Mouse (Mus musculus) right cerebral cortex, adult 2 months (tissue): ENCODE data around the gene Mfsd13b.
"Not testable (repeated sequence)": the region's sequence is repeated elsewhere in the genome, so short reads cannot be mapped to it uniquely, and the experiment has no call there.

Experiments
- DNase-seq, 2 experiments: peaks; one replicate each; pipeline ENCODE4 v3.0.0; 2021 to 2022; ENCODE audit warnings: low spot score in 2 of 2

Mfsd13b gene

DNA sequence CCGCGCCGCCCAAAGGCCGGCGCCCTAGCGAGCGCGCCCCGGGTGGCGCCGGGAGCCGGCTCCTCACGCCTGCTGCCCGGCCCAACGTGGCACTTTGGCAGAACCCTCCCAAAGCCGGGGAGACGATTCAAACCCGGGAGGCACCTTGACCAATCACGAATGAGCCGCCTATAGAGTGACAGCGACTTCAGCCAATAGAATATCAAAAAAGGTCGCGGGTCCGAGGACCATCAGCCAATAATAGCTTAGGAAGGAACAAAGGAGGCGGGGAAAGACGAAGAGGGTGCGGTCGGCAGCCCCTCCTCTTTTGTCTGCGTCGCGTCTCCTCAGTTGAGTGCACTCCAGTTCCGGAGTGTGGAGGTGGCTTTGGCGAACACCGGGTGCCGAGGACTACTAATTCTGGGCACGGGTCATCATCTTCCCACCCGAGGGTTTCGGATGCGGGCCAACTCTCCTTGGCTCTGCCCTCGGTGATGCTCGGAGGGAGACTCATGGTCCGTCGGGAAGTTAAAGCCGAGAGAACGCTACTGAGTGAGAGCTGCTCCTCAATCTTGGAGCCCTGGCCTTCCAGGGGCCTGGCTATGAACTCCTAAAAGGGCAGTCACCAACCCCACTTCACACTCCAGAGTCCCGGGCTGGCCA is at the start of gene Mfsd13b, which contains the start of gene Cdr2:
TSS of gene Mfsd13b (plus strand) at position 310 of the 642 bp plus-strand sequence.
TSS of gene Cdr2 (minus strand) at position 113 of the 642 bp plus-strand sequence.
- peak; percentile 97 to 98 for DNase-seq

DNA sequence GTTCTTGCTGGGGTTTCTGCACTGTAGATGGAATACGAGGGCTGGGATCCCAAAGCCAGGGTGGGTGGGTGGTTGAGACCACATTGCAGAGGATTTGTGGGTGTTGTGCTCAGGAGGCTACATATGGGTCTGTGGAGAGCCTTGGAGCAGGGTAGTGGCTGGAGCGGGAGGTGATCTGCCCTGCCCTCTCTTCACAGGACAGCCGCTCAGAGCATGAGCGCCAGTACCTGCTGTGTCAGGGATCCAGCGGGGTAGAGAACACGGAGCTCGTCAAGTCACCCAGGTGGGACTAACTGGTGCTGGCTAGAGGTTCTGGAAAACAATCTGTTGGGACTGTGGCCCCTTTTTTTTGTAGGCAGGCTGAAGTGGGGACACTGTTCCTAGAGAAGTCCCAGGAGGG is 49.2 kb upstream of the Mfsd13b start:
- no peak for DNase-seq

DNA sequence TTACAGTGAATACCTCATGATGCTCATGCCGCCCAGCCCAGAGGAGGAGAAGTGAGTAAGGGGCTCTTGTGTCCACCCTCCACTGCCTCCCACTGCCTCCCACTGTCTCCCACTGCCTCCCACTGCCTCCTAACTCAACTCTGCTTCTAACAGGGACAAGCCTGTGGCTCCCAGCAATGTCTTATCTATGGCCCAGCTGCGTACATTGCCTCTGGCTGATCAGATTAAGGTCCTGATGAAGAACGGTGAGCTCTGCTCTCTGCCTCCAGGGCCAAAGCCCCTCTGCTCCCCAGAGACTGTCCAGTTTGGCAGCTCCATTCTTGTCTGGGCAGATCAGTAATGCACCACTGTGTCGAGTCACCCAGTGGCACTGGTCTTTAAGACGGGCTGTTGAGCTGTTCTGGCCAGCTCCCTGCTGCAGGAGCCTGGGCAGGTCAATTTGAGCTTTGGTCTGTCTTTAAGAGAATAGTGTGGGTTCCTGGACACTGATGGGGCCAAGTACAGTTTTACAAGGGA is 48.6 kb upstream of the Mfsd13b start:
- DNase-seq: no peak

DNA sequence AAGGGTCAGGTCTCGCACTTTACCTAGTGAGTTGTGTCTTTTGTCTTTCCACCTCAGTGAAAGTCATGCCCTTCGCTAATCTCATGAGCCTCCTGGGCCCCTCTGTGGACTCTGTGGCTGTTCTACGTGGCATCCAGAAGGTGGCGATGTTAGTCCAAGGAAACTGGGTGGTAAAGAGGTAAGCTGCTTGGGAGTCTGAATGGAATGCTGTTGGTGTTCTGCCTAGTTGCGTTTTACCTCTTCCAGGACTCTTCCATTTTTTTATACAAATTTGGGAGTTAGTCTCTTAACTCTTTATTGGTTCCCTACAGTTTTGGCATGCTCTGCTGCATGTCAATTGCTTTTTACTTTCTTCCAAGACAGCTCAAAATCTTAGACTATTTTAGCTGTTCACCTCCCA is 47.6 kb upstream of the Mfsd13b start:
- peak; percentile 50 to 68 for DNase-seq

DNA sequence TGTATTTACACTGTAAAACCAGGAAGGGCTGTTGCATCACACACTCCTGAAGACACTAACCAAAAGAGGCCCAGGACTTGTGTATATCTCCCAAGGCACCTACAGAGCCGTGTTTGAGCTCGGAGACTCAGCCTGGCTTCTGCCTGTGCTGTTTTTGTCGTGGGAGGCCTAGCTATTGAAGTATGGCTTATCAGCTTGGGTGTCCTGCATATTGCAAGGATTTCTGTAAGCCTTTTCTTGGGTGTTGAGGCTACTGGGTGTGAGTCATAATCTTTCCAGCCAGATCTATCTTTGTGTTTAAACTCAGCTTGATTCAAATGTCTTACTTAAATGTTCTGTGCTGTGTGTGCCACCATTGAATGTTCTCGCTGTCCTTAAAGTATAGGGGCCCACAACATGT is 45.8 kb upstream of the Mfsd13b start:
- DNase-seq: peak; percentile 40 to 43

DNA sequence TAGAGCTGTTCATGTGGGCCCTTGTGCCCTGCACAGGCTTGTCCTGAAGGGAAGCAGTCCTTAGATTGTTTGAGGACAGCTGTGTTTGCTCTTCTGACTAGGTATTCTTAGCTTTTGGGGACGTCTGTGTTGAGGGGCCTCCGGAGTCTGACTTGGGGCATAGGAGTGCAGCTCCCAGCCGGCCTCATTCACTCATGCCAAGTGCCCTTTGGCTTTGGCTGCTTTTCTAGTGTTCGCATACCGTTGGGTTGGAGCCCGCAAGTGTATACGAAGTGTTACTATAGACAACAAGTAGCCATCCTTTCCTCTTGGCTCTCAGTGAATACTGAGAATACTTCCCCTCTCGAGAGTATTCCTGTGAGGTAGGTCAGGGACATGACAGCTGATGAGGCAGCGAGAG is 44.1 kb upstream of the Mfsd13b start:
- no peak for DNase-seq

DNA sequence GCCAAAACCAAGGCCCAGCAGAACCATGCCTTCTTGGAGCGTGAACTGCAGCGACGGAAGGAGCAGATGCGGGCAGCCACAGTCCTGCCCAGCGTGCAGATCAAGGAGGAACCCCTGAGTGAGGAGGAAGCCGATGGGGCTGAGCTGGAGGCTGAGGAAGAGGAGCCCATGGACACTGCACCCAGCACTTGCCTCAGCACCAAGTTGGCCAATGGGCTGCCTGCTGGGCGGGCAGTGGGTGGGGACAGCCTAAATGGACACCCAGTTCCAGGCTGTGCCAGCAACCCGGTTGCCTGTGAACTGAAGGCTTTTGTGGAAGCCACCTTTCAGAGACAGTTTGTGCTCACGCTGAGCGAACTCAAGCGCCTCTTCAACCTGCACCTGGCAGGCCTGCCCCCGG is 42.0 kb upstream of the Mfsd13b start:
- no peak for DNase-seq

DNA sequence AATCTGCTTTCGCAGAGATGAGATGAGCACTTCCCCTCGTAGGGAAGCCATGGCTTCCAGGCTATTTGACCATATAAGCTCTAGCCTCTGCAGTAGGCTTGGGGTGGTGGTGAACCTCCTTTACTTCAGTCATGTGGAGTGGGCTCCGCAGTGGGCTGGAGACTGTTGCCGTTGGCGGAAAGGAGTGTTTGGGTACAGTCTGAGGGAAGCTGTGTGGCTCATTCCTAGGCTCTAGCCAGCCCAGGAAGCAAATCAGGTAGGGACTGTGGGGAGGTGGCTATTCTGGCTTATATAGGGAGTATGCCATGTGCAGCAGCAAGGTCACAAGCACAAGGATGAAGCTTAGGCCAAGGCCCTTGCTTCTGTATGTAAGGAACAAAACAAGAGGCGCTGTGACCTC is 41.1 kb upstream of the Mfsd13b start:
- no peak for DNase-seq

DNA sequence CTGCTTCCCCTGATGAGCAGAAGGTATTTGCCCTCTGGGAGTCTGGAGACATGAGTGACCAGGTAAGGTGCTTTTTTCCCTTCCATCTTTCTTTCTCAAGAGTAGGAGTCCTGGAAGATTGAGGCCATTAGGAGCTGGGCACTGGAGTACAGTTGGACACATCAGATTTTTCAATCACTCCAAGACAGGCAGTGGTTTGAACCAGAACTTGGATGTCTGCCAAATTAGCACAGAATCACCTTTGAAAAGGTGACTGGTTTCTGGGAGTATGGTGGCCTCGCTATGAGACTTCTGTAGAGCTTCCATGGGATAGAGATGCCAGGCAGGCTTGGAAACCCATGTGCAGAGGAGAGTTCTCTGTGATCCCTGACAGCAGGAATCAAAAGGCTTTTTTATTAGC is 39.8 kb upstream of the Mfsd13b start:
- no peak for DNase-seq

DNA sequence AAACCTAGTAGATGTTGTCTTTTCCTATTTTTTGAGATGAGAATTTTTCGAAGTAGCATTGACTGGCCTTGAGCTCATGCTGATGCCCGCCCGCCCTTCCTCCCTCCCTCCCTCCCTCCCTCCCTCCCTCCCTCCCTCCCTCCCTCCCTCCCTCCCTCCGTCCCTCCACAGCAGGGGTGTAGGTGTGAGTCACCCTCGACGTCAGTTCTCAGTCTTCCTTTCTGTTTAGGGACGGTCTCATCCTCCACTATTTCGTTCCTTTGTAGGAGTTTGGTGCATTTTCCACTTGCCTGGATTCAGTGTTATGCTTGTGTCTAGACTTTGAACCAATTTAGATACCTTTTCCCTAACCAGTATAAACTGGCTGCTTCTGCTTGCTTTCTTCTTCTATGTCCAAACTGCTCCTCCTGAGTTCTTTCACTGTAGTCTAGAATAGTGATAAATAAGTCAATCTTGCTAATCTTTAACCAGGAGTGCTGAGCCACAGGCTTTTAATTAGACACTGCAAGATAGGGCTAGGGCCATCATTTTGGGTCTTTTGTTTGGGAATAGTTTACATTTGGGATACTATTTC is 38.3 kb upstream of the Mfsd13b start:
- DNase-seq: no peak

DNA sequence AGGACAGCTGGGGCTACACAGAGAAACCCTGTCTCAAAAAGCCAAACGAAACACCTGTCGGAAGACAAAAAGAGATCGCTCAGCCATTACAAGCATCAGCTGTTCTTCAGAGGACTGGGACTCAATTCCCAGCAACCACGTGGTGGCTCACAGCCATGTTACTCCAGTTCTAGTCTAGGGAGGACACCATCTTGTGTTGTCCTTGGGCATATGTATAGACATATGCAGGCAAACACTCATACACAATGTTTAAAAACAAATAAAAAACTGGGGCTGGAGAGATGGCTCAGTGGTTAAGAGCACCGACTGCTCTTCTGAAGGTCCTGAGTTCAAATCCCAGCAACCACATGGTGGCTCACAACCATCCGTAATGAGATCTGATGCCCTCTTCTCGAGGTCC is 28.7 kb upstream of the Mfsd13b start:
- DNase-seq: not testable (repeated sequence)

DNA sequence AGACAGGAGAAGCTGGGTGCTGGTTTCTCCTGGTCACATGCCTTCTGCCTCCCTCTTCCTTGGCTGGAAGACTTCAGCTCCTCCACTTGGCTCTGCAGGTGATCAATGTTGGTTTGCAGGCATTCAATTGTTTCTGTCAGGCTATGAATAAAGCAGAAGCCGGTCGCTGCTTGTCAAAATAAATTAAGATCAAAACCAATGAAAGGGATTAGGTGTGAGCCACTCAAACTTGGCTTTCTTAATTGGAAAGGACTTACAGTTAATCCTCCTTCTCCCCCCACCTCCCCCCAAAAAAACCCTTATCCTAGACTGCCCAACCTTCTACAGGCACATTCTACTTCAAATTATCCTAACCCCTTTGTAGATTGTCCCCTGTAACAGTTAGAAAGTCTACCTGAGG is 22.2 kb upstream of the Mfsd13b start:
- DNase-seq: no peak

DNA sequence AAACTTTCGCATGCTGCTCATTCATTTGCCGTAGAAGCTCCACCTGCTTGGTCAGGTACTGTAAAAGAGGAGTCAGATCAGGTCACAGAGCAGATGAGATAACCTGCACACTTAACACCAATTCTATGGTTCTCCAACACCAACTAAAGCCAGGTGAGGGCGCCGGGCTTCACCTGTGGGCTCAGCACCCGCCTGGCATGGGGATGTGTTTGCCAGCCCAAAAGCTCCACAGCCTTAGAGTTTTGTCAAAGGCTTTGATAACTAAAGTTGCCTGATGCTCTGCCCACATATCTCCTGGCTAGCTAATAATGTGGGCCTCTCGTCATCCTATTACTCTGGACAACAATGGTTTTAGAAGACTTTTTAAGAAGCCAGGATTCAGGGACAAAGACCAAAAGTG is 21.7 kb upstream of the Mfsd13b start:
- DNase-seq: no peak

DNA sequence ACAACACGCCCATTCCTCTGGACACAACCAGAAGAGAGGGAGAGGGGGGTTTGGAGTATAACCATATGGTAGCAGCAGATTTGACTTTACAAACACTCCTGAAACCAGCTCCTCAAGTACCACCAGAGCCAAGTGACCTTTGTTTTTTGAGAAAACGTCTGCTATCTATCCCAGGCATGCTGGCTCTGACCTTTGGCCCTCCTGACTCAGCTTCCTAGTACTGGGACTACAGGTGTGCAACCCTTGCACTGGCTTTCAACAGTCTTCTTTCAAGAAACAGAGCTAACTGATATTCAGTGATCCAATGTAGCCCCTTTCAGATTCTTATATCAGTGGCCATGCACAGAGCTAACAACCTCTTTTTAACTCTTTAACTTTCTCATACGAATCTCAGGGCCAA is 20.4 kb upstream of the Mfsd13b start:
- no peak for DNase-seq

DNA sequence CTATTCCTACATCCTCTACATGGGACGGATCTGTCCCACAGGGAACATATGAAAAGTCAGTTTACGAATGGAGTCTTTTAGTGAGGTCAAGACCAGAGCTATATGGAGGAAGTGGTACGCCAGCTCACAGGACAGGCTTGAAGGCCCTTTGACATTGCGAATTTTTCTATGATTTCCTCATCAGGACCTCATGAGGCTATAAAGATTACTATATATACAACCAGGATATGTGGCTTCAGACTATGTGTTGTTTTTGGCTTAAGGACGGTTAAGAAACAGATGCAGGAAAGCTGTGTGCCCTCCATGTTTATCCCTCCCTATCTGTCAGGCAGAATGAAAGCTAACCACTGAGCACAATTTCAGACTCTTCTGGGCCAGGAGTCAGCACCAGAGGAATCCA is 19.2 kb upstream of the Mfsd13b start:
- no peak for DNase-seq

DNA sequence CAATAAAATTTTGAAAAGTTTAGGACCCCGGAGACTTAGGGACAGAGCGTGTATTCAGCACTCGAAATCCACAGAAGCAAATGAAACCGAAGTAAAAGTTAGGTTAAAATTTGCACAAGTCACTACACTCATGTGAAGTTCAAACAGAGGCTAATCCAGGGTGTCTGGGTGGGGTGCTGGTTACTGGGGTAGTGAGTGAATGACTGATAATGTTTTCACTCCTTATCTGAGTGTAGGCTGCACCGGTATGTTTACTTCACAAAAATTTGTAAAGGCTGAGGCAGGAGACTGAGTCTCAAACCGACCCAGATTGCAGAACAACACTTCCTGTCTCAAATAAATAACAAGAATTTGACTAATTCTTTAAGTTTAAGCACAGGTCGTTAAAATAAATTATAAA is 13.1 kb upstream of the Mfsd13b start:
- no peak for DNase-seq

DNA sequence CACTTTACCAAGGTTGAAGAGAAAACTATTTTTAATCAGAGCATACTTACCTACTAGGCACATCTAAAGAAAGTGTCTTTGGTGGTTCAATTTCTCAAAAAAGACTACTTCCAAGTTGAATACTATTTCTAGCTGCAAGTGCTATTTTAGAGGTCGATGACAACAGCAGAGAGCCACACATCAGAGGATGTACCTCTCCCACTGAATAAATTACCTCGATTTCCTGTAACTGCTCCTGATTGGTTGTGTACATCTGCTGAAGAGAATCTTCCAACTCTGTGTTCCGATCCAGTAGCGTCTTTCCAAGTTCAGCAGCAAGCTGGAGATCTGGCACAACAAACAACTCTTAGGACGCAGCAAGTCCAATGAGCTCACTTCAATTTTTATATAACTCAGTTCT is 12.2 kb upstream of the Mfsd13b start:
- DNase-seq: no peak

DNA sequence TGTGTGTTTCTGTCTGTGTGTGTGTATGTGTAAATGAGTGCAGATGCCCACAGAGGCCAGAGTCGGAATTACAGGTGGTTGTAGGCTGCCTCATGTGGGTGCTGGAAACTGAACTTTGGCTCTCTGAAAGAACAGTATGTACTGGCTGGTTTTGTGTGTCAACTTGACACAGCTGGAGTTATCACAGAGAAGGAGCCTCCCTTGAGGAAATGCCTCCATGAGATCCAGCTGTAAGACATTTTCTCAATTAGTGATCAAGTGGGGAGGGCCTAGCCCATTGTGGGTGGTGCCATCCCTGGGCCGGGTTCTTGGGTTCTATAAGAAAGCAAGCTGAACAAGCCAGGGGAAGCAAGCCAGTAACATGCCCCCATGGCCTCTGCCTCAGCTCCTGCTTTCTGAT is 9.8 kb upstream of the Mfsd13b start:
- DNase-seq: not testable (repeated sequence)

DNA sequence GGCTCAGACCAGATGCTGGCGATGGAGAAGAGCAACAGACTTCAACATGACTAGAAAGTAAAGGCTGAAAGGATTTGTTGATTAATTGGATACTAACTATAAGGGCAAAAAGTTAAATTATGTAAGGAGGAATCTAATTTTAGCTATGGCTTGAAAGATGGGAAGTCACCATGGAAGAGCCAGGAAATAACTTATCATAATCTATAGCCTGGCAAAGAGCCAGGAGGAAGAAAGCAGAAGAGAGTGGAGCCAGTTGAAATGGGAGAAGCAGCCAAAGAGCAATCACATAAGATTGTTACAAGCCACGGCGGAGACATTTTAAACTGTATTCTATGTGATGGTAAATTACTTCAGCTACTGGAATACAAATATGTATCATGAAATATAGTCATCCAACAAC is 8.3 kb upstream of the Mfsd13b start:
- no peak for DNase-seq

DNA sequence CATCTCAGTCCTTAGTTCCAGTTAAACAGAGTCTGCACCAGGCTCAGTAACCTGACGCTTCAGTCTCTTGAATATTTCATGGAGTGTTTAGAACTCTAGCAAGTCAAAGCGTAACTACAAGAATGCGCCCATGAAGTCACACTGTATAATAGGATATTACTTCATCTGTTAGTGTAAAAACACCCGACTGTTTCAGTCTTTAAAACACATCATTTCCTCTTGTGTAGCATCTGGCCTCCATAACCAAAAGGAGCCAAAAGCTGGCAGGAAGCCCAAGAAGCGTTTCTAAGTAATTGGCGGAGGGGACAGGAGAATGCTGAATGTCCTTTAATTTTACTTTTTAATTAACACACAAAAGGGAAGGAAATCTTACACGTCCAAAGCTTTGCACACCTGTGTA is 5.2 kb upstream of the Mfsd13b start:
- DNase-seq: no peak

DNA sequence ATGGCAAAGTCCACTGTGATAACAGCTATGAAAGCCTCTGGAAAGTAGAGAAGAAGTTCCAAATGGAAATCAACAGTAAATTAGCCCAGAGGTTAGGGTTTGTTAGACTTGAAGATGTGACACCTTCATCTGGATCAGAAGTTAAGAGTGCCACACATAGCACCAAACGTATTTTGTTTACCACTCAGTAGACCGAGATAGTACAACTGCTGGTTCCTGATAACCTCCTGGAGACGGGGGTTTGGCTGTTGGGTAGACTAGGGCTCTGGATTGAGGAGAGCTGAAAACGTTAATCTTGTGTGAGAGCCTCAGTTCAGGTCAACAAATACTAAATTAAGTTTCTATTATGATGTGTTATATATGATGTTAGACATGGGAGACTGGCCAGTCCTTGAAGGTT is 2.3 kb upstream of the Mfsd13b start:
- DNase-seq: no peak

DNA sequence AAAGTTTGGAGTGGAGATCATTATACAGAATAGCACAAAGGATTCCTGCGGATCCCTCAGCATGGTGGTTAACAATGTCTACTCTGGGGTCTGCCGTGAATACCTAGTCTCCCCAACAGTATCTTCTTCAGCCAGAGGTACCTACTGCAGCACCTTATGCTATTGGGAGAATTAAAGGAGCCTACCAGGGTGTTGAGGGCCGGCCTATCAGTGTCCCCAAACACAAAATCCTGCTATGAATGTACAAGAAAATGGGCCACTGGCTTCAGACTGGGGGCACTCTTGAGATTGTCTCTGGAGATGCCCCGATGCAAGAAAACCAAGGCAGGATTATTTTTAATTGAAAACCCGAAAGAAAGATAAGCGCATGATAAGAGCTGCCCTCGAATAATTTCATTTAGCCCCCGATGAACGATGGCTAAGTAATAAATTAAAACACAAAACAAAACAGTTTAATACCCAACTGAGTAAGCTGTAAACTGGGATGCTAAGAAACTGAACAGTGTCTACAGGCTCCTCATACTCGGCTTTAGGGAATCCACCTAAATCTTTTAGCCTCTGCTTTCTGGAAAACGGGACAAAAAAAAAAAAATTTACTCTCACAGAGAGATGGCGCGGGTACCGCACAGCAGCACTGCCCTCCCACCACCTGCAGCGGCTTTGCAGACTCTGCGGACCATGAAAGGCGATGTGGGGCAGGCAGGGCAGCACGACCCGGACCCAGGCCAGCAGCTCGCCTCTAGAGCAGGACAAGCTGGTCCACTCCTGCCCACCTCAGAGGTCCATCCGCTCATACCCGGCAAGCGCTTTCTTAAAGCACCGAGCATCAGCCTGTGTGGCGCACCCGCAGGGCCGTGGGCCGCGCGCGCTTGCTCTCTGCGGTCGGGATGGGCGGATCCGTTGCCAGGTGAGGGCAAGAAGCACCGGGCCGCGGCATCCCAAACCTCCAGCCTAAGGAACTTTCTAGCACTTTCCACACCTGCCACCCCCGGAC is 1.1 kb upstream of the Mfsd13b start:
- peak; percentile 34 to 39 for DNase-seq
